Mouse (Mus musculus): ENCODE data around the gene Ostm1.

GRCm38 (mm10) chr10:42691051-42691450 is 107.4 kb downstream of the Ostm1 start:
- TF ChIP-seq CTCF (IDR thresholded peaks at IDR 0.05; ENCODE audit: low read depth) (no peak), EP300 (IDR thresholded peaks at IDR 0.05; ENCODE audit: low read depth) (no peak)
